Mouse (Mus musculus): ENCODE measurements around the gene Tff3. TPM values are rescaled to one million over a fixed set of nuclear protein-coding genes. Genes with fewer than 3 reads are reported as not detected.

Gene Tff3
- polyA plus RNA-seq, 1 experiment from 2014 or later: not detected

GRCm38 (mm10) chr17:31128708-31129318, 633 bp downstream of the Tff3 start:
- Histone ChIP-seq H3K9ac (replicated peaks; ENCODE audit: low read depth) (no peak overlapping the region), H3K4me3 (ENCODE audit: low read depth, low read length) (no peak overlapping the region), H3K4me2 (replicated peaks; ENCODE audit: low read depth, low read length) (no peak overlapping the region), H3K36me3 (ENCODE audit: insufficient read depth, low read length) (no peaks in the 10 kb centered on the region), H3K9me3 (ENCODE audit: low read length) (no peaks in the 10 kb centered on the region), H3K27ac (ENCODE audit: low read length) (no peak overlapping the region), H3K4me1 (ENCODE audit: insufficient read depth, low read depth, low read length) (no peaks in the 10 kb centered on the region), H3K27me3 (replicated peaks; ENCODE audit: insufficient read depth, low read length) (no peaks in the 10 kb centered on the region)
- DNase-seq (ENCODE audit: low spot score): no peak
- ATAC-seq: no peak
- no peak for TF ChIP-seq CTCF (IDR thresholded peaks at IDR 0.05)
- TF ChIP-seq EP300 (IDR thresholded peaks at IDR 0.05): no peak
- WGBS: 75% methylated on average over 9 of the region's 9 CpGs

- WGBS: 32% methylated on average over 8 of the region's 9 CpGs
- Histone ChIP-seq H3K9me3 (ENCODE audit: low read length) (no peaks in the 10 kb centered on the region), H3K4me3 (ENCODE audit: low read depth, low read length) (no peak overlapping the region), H3K4me1 (ENCODE audit: insufficient read depth, low read depth, low read length) (no peaks in the 10 kb centered on the region), H3K4me2 (replicated peaks; ENCODE audit: low read depth, low read length) (no peak overlapping the region), H3K36me3 (ENCODE audit: insufficient read depth, low read length) (no peaks in the 10 kb centered on the region), H3K27ac (ENCODE audit: low read length) (no peak overlapping the region), H3K27me3 (replicated peaks; ENCODE audit: insufficient read depth, low read length) (no peaks in the 10 kb centered on the region), H3K9ac (replicated peaks; ENCODE audit: low read depth) (no peak overlapping the region)
- ATAC-seq (no peak), DNase-seq (ENCODE audit: low spot score) (no peak)
- TF ChIP-seq EP300 (IDR thresholded peaks at IDR 0.05) (no peak), CTCF (IDR thresholded peaks at IDR 0.05) (no peak)
Measured at GRCm38 (mm10) chr17:31125548-31126266, 3.7 kb downstream of the Tff3 start.

GRCm38 (mm10) chr17:31121975-31122374, 7.5 kb downstream of the Tff3 start:
- no peak overlapping the region for H3K4me2 ChIP-seq (replicated peaks; ENCODE audit: low read depth, low read length)
- no peak overlapping the region for H3K9ac ChIP-seq (replicated peaks; ENCODE audit: low read depth)
- TF ChIP-seq CTCF (IDR thresholded peaks at IDR 0.05) (peak; percentile 83), EP300 (IDR thresholded peaks at IDR 0.05) (no peak)
- no peak overlapping the region for H3K27ac ChIP-seq (ENCODE audit: low read length)
- no peak for ATAC-seq
- WGBS: 6% methylated on average over 8 of the region's 8 CpGs
- no peaks in the 10 kb centered on the region for H3K4me1 ChIP-seq (ENCODE audit: insufficient read depth, low read depth, low read length)
- no peak overlapping the region for H3K4me3 ChIP-seq (ENCODE audit: low read depth, low read length)
- no peaks in the 10 kb centered on the region for H3K36me3 ChIP-seq (ENCODE audit: insufficient read depth, low read length)
- DNase-seq (ENCODE audit: low spot score): peak; percentile 45
- H3K27me3 ChIP-seq (replicated peaks; ENCODE audit: insufficient read depth, low read length): no peaks in the 10 kb centered on the region
- no peaks in the 10 kb centered on the region for H3K9me3 ChIP-seq (ENCODE audit: low read length)

DNA sequence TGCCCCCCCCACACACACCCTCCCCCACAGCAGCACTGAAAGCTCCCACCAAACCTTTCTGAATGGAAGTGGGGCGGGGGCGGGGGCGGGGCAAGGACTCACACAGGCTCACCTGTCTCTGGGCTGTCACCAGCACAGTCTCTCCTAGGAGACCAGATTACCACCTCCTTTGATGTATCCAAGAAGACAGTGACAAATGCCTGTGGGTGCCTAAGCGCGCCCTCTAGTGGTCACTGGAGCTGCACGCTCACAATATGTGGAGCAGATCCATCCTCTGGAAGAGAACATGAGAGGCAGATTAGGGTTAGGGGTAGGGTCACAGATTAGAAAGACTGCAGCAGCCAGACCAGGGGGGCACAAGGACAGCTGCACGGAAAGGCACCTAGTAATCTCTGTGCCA, 10.0 kb downstream of the Tff3 start:
- Histone ChIP-seq H3K27me3 (replicated peaks; ENCODE audit: insufficient read depth, low read length) (no peaks in the 10 kb centered on the region), H3K9ac (replicated peaks; ENCODE audit: low read depth) (no peak overlapping the region), H3K4me2 (replicated peaks; ENCODE audit: low read depth, low read length) (no peak overlapping the region), H3K27ac (ENCODE audit: low read length) (no peak overlapping the region), H3K36me3 (ENCODE audit: insufficient read depth, low read length) (no peaks in the 10 kb centered on the region), H3K9me3 (ENCODE audit: low read length) (no peaks in the 10 kb centered on the region), H3K4me1 (ENCODE audit: insufficient read depth, low read depth, low read length) (no peaks in the 10 kb centered on the region), H3K4me3 (ENCODE audit: low read depth, low read length) (no peak overlapping the region)
- peak; percentile 95 for TF ChIP-seq CTCF (IDR thresholded peaks at IDR 0.05)
- no peak for TF ChIP-seq EP300 (IDR thresholded peaks at IDR 0.05)
- peak; percentile 59 for ATAC-seq
- WGBS: 2% methylated on average over 4 of the region's 7 CpGs
- peak; percentile 67 for DNase-seq (ENCODE audit: low spot score)

DNA sequence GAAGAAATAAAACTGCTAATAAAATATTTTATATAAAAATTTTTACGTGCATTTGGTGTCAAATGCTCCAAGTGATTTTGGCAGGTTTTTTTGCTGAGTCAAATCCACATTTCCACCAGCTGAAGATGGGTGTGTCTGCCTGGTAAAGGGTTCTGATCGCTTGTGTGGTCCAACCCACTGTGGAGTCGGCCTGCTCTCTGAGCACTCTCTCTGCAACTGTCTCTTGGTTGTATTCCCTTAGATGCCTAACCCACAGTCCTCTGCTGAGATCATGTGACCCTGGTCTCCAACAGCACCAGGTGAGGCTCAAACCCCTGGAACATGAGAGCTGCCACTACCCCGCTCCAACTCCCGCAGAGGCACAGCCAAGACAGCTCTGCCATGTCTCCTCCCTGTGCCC, 11.5 kb downstream of the Tff3 start:
- H3K27ac ChIP-seq (ENCODE audit: low read length): no peak overlapping the region
- ATAC-seq: no peak
- H3K9me3 ChIP-seq (ENCODE audit: low read length): no peaks in the 10 kb centered on the region
- H3K36me3 ChIP-seq (ENCODE audit: insufficient read depth, low read length): no peaks in the 10 kb centered on the region
- H3K4me2 ChIP-seq (replicated peaks; ENCODE audit: low read depth, low read length): no peak overlapping the region
- DNase-seq (ENCODE audit: low spot score): no peak
- no peak overlapping the region for H3K4me3 ChIP-seq (ENCODE audit: low read depth, low read length)
- no peak for TF ChIP-seq CTCF (IDR thresholded peaks at IDR 0.05)
- TF ChIP-seq EP300 (IDR thresholded peaks at IDR 0.05): no peak
- WGBS: 85% methylated on average over 5 of the region's 5 CpGs
- H3K4me1 ChIP-seq (ENCODE audit: insufficient read depth, low read depth, low read length): no peaks in the 10 kb centered on the region
- H3K9ac ChIP-seq (replicated peaks; ENCODE audit: low read depth): no peak overlapping the region
- H3K27me3 ChIP-seq (replicated peaks; ENCODE audit: insufficient read depth, low read length): no peaks in the 10 kb centered on the region

GRCm38 (mm10) chr17:31116063-31116462, 13.4 kb downstream of the Tff3 start:
- no peak for DNase-seq (ENCODE audit: low spot score)

More at GRCm38 (mm10) chr17:31116063-31116462, 13.4 kb downstream of the Tff3 start:
- no peaks in the 10 kb centered on the region for H3K27me3 ChIP-seq (replicated peaks; ENCODE audit: insufficient read depth, low read length)
- H3K27ac ChIP-seq (ENCODE audit: low read length): no peak overlapping the region
- no peaks in the 10 kb centered on the region for H3K36me3 ChIP-seq (ENCODE audit: insufficient read depth, low read length)
- H3K9ac ChIP-seq (replicated peaks; ENCODE audit: low read depth): no peak overlapping the region
- H3K9me3 ChIP-seq (ENCODE audit: low read length): no peaks in the 10 kb centered on the region
- whole genome bisulfite sequencing: 41% methylated on average over 6 of the region's 6 CpGs
- no peak overlapping the region for H3K4me3 ChIP-seq (ENCODE audit: low read depth, low read length)
- no peak for TF ChIP-seq EP300 (IDR thresholded peaks at IDR 0.05)
- TF ChIP-seq CTCF (IDR thresholded peaks at IDR 0.05): no peak
- no peak for ATAC-seq
- H3K4me2 ChIP-seq (replicated peaks; ENCODE audit: low read depth, low read length): no peak overlapping the region
- H3K4me1 ChIP-seq (ENCODE audit: insufficient read depth, low read depth, low read length): no peaks in the 10 kb centered on the region
